Mouse (Mus musculus): Measurements from ENCODE around the gene Me1. TPM values are rescaled to one million over a fixed set of nuclear protein-coding genes. Genes with fewer than 3 reads are reported as not detected.

Me1 gene
- polyA plus RNA-seq, 1 experiment from 2014 or later: 21.7 TPM

DNA sequence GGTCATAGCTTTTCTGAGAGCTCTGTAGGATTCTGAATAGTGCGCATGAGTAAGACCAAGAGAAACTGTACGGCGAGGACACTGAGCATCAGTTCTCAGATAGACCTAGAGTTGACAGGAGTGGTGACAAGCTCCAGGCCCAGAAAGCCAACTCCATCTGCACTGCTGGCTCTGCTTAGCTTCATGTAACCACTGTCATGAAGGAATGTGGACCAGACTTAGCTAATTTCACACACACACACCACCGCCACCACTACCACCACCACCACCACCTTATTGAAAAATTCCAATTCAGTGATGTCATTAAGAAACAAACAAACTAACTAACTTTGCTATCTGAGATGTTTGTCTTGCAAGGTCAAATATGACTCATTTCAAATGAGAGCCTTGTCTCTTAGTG, 41.2 kb upstream of the Me1 start:
- H3K27me3 ChIP-seq (ENCODE audit: insufficient read depth, low read length): no peaks in the 10 kb centered on the region
- H3K4me2 ChIP-seq (ENCODE audit: low read length): no peak overlapping the region
- no peak overlapping the region for H3K4me3 ChIP-seq (replicated peaks; ENCODE audit: low read depth, low read length)
- 94% methylated on average over 4 of the region's 4 CpGs for WGBS
- H3K9ac ChIP-seq (ENCODE audit: low read depth, low read length): no peak overlapping the region
- no peaks in the 10 kb centered on the region for H3K9me3 ChIP-seq (replicated peaks; ENCODE audit: low read length)
- ATAC-seq (replicated peaks; ENCODE audit: low FRiP score, low read depth) (no peak), DNase-seq (ENCODE audit: low spot score) (no peak)
- no peak for TF ChIP-seq CTCF (IDR thresholded peaks at IDR 0.05; ENCODE audit: low read depth)
- H3K4me1 ChIP-seq (replicated peaks; ENCODE audit: insufficient read depth, low read length): no peaks in the 10 kb centered on the region
- no peak overlapping the region for H3K27ac ChIP-seq
- no peaks in the 10 kb centered on the region for H3K36me3 ChIP-seq (ENCODE audit: insufficient read depth, low read length)

GRCm38 (mm10) chr9:86734795-86735194, 39.0 kb upstream of the Me1 start:
- H3K4me3 ChIP-seq (replicated peaks; ENCODE audit: low read depth, low read length): no peak overlapping the region
- ATAC-seq (replicated peaks; ENCODE audit: low FRiP score, low read depth) (no peak), DNase-seq (ENCODE audit: low spot score) (no peak)
- no peak overlapping the region for H3K27ac ChIP-seq
- no peaks in the 10 kb centered on the region for H3K4me1 ChIP-seq (replicated peaks; ENCODE audit: insufficient read depth, low read length)
- H3K27me3 ChIP-seq (ENCODE audit: insufficient read depth, low read length): no peaks in the 10 kb centered on the region
- no peaks in the 10 kb centered on the region for H3K36me3 ChIP-seq (ENCODE audit: insufficient read depth, low read length)
- WGBS: 58% methylated on average over 9 of the region's 9 CpGs
- TF ChIP-seq CTCF (IDR thresholded peaks at IDR 0.05; ENCODE audit: low read depth): no peak
- no peak overlapping the region for H3K4me2 ChIP-seq (ENCODE audit: low read length)
- H3K9ac ChIP-seq (ENCODE audit: low read depth, low read length): no peak overlapping the region
- no peaks in the 10 kb centered on the region for H3K9me3 ChIP-seq (replicated peaks; ENCODE audit: low read length)

- no peak for DNase-seq (ENCODE audit: low spot score)
- Histone ChIP-seq H3K27me3 (ENCODE audit: insufficient read depth, low read length) (no peaks in the 10 kb centered on the region), H3K4me2 (ENCODE audit: low read length) (no peak overlapping the region), H3K9me3 (replicated peaks; ENCODE audit: low read length) (no peaks in the 10 kb centered on the region), H3K4me3 (replicated peaks; ENCODE audit: low read depth, low read length) (no peak overlapping the region), H3K36me3 (ENCODE audit: insufficient read depth, low read length) (no peaks in the 10 kb centered on the region), H3K27ac (no peak overlapping the region), H3K4me1 (replicated peaks; ENCODE audit: insufficient read depth, low read length) (no peaks in the 10 kb centered on the region), H3K9ac (ENCODE audit: low read depth, low read length) (no peak overlapping the region)
- no peak for ATAC-seq (replicated peaks; ENCODE audit: low FRiP score, low read depth)
- TF ChIP-seq CTCF (IDR thresholded peaks at IDR 0.05; ENCODE audit: low read depth): no peak
These were observed 38.6 kb upstream of the Me1 start for GRCm38 (mm10) chr9:86734357-86734756.

DNA sequence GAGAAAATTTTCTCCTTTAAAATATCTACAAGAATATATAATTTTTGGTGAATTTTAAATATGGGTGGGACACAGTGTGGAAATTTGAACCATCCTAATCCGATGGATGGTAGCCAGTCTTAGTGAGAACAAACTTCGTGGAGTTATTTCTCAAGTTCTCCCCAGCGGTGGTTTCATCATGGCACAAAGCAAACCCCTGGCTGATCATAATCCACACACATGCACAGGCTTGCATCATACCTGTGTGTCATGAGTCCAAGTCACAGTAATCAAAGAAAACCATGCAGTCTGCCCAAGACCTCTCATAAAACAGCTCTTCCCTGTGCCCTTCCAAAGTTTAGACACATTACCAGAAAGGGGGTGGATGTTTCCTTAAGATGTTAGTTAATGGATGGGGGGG, 34.1 kb upstream of the Me1 start:
- TF ChIP-seq CTCF (IDR thresholded peaks at IDR 0.05; ENCODE audit: low read depth): no peak
- no peak overlapping the region for H3K4me3 ChIP-seq (replicated peaks; ENCODE audit: low read depth, low read length)
- H3K36me3 ChIP-seq (ENCODE audit: insufficient read depth, low read length): no peaks in the 10 kb centered on the region
- H3K4me1 ChIP-seq (replicated peaks; ENCODE audit: insufficient read depth, low read length): no peaks in the 10 kb centered on the region
- H3K4me2 ChIP-seq (ENCODE audit: low read length): no peak overlapping the region
- WGBS: 92% methylated on average over 3 of the region's 3 CpGs
- no peak overlapping the region for H3K27ac ChIP-seq
- H3K9ac ChIP-seq (ENCODE audit: low read depth, low read length): no peak overlapping the region
- DNase-seq (ENCODE audit: low spot score) (no peak), ATAC-seq (replicated peaks; ENCODE audit: low FRiP score, low read depth) (no peak)
- no peaks in the 10 kb centered on the region for H3K27me3 ChIP-seq (ENCODE audit: insufficient read depth, low read length)
- H3K9me3 ChIP-seq (replicated peaks; ENCODE audit: low read length): no peaks in the 10 kb centered on the region

DNA sequence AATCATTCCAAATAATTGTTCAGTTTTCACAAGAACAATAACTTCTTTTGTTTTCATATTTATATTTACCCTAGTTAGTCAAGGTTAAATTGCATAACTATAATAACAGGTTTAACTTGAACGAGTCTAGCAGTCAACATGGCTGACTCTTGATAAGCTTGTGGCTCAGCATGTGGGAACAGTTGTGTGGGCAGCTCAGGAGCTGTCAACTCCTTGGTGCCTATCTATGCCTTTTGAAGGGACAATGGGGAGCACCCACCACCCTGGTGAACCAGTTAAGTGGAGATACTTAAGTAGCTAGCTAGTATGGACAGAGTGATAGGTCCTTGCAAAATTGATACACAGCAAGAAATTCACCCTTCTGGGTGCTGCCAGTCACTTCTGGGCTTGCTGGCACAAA, 33.3 kb upstream of the Me1 start:
- ATAC-seq (replicated peaks; ENCODE audit: low FRiP score, low read depth): no peak
- no peaks in the 10 kb centered on the region for H3K4me1 ChIP-seq (replicated peaks; ENCODE audit: insufficient read depth, low read length)
- H3K9me3 ChIP-seq (replicated peaks; ENCODE audit: low read length): no peaks in the 10 kb centered on the region
- H3K36me3 ChIP-seq (ENCODE audit: insufficient read depth, low read length): no peaks in the 10 kb centered on the region
- H3K9ac ChIP-seq (ENCODE audit: low read depth, low read length): no peak overlapping the region
- 72% methylated on average over 1 of the region's 1 CpGs for WGBS
- no peak for TF ChIP-seq CTCF (IDR thresholded peaks at IDR 0.05; ENCODE audit: low read depth)
- no peak overlapping the region for H3K27ac ChIP-seq
- no peak overlapping the region for H3K4me3 ChIP-seq (replicated peaks; ENCODE audit: low read depth, low read length)
- DNase-seq (ENCODE audit: low spot score): no peak
- no peak overlapping the region for H3K4me2 ChIP-seq (ENCODE audit: low read length)
- no peaks in the 10 kb centered on the region for H3K27me3 ChIP-seq (ENCODE audit: insufficient read depth, low read length)

- no peak overlapping the region for H3K4me3 ChIP-seq (replicated peaks; ENCODE audit: low read depth, low read length)
- no peaks in the 10 kb centered on the region for H3K4me1 ChIP-seq (replicated peaks; ENCODE audit: insufficient read depth, low read length)
- H3K9ac ChIP-seq (ENCODE audit: low read depth, low read length): no peak overlapping the region
- no peak overlapping the region; the same call in 1 of the 2 replicates for H3K27ac ChIP-seq
- H3K36me3 ChIP-seq (ENCODE audit: insufficient read depth, low read length): no peaks in the 10 kb centered on the region
- H3K27me3 ChIP-seq (ENCODE audit: insufficient read depth, low read length): no peaks in the 10 kb centered on the region
- H3K4me2 ChIP-seq (ENCODE audit: low read length): no peak overlapping the region
- H3K9me3 ChIP-seq (replicated peaks; ENCODE audit: low read length): no peaks in the 10 kb centered on the region
- TF ChIP-seq CTCF (IDR thresholded peaks at IDR 0.05; ENCODE audit: low read depth): no peak
- DNase-seq (ENCODE audit: low spot score) (no peak), ATAC-seq (replicated peaks; ENCODE audit: low FRiP score, low read depth) (no peak)
- 72% methylated on average over 10 of the region's 10 CpGs for WGBS
These were observed 32.6 kb upstream of the Me1 start for GRCm38 (mm10) chr9:86728214-86728814.

DNA sequence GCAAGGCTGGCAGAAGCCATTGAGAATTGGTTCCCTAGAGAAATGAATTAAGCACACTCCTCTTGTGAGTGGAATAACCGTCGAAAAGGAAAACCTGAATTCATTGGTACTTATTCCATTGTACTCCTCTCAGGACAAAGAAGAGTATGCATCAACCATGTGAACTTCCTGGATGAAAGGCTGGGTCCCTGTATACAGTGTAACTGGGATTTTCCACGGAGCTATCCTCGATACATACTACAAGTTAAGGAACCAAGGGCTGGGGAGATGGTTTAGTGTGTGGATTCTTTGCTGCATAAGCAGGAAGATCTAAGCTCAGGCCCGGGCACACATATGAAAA, 30.6 kb upstream of the Me1 start:
- no peak for TF ChIP-seq CTCF (IDR thresholded peaks at IDR 0.05; ENCODE audit: low read depth)

More for the DNA sequence above, 30.6 kb upstream of the Me1 start:
- Histone ChIP-seq H3K4me1 (replicated peaks; ENCODE audit: insufficient read depth, low read length) (no peaks in the 10 kb centered on the region), H3K36me3 (ENCODE audit: insufficient read depth, low read length) (no peaks in the 10 kb centered on the region), H3K4me3 (replicated peaks; ENCODE audit: low read depth, low read length) (no peak overlapping the region), H3K4me2 (ENCODE audit: low read length) (no peak overlapping the region), H3K27me3 (ENCODE audit: insufficient read depth, low read length) (no peaks in the 10 kb centered on the region), H3K9ac (ENCODE audit: low read depth, low read length) (no peak overlapping the region), H3K9me3 (replicated peaks; ENCODE audit: low read length) (no peaks in the 10 kb centered on the region), H3K27ac (no peak overlapping the region)
- no peak for ATAC-seq (replicated peaks; ENCODE audit: low FRiP score, low read depth)
- WGBS: 90% methylated on average over 5 of the region's 5 CpGs
- DNase-seq (ENCODE audit: low spot score): no peak
